Mouse (Mus musculus) right cerebral cortex, postnatal 36 days (tissue): ENCODE data around the gene Olfr46.
"Not testable (repeated sequence)": the region's sequence is repeated elsewhere in the genome, so short reads cannot be mapped to it uniquely, and the experiment has no call there.

ENCODE experiments used
- DNase-seq, 2 experiments: peaks; one replicate each; pipeline ENCODE4 v3.0.0; 2022; ENCODE audit warnings: low spot score in 2 of 2, mixed read lengths in 1 of 2

Gene Olfr46

GRCm38 (mm10) chr7:140600969-140601368, at the start of gene Olfr46:
TSS of gene Olfr46 (plus strand) at chr7:140601269.
- DNase-seq, result not testable (repeated sequence)

GRCm38 (mm10) chr7:140567586-140567985, 33.5 kb upstream of the Olfr46 start, which contains the start of gene Olfr538:
TSS of gene Olfr538 (plus strand) at chr7:140567886.
- DNase-seq, result no peak

GRCm38 (mm10) chr7:140628670-140629069, 27.6 kb downstream of the Olfr46 start, which contains the start of gene Olfr61:
TSS of gene Olfr61 (plus strand) at chr7:140628970.
- DNase-seq, result not testable (repeated sequence)

- no peak for DNase-seq
These were observed 29.5 kb downstream of the Olfr46 start for GRCm38 (mm10) chr7:140630559-140630958.

- no peak for DNase-seq
These were observed 45.1 kb downstream of the Olfr46 start, which contains the start of gene Olfr53 for GRCm38 (mm10) chr7:140646152-140646551. TSS of gene Olfr53 (plus strand) at chr7:140646452.

- no peak for DNase-seq
These were observed 58.6 kb downstream of the Olfr46 start, which contains the start of gene Olfr539 for GRCm38 (mm10) chr7:140659630-140660029. TSS of gene Olfr539 (plus strand) at chr7:140659930.
